Mouse (Mus musculus) mouse embryonic stem cell (cell line): ENCODE measurements around the gene Id2.

Experiments
- in situ Hi-C, 2 experiments: fragments of 300-500 bp; cut with MboI; formaldehyde crosslinking; loops; 1 replicate in 1 of 2; 3 replicates in 1 of 2; pipeline ENCODE4 v1.14.3; 2019 to 2020; ENCODE audit warnings: low sequenced_read_pairs in 2 of 2, low pct_unique_long_range_greater_than_20kb in 1 of 2, mixed read lengths in 1 of 2; ENCODE audit not compliant: unreplicated experiment in 1 of 2

Gene Id2

DNA sequence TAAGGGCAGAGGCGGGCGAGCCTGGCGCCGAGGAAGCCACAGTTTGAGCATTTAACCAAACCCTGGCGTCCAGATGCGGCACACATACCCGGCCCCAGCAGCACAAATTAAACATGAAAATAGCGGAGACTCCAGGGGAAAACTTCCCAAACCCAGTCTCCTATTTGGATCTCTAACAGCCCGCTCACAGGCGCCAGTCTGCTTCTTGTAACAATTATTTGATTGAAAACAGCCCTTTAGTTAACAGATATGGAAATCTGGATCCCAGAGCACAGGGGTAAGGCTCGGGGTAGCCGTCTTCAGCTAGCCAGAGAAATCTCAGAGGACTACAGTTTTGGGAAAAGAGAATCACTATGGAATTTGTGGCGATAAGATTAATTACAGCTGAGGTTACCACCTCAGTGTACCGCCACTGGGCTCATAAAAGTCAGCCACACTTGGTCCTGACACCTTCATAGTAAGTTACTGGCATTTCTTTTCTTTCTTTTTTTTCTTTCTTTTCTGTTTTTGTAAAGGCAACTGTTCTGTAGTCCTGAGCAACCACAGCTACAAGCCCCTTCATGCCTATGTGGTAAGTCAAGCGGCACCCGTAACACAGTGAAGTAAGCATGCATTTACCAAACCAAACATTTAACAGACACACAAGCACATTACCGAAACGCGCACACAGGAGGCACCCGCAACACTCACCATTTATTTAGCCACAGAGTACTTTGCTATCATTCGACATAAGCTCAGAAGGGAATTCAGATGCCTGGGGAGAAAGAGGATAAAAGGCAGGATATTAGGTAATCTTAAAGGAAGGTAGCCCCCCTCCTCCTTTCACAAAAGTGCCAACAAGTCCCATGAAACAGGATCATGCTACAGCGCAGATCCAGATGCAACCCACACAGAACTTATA is 2.1 kb downstream of the Id2 start:
- in situ Hi-C loops: loop anchor here in 1 of 2 experiments (10.0 to 25.0 kb wide), 2 partner anchors 970 to 1192 kb away; no protein-coding TSS in a partner anchor

- in situ Hi-C loops: loop anchor here in 1 of 2 experiments (10.0 to 25.0 kb wide), 2 partner anchors 971 to 1194 kb away; no protein-coding TSS in a partner anchor
These were observed 3.6 kb downstream of the Id2 start for GRCm38 (mm10) chr12:25093241-25093774.

- in situ Hi-C loops: loop anchor here in 1 of 2 experiments (10.0 to 25.0 kb wide), 2 partner anchors 972 to 1195 kb away; no protein-coding TSS in a partner anchor
These were observed 4.2 kb downstream of the Id2 start for GRCm38 (mm10) chr12:25092751-25093211.

GRCm38 (mm10) chr12:25092027-25092704 is 4.8 kb downstream of the Id2 start:
- in situ Hi-C loops: loop anchor here in 1 of 2 experiments (10.0 to 25.0 kb wide), 2 partner anchors 973 to 1195 kb away; no protein-coding TSS in a partner anchor

GRCm38 (mm10) chr12:25089433-25089832 is 7.5 kb downstream of the Id2 start:
- in situ Hi-C loops: loop anchor here in 1 of 2 experiments (25.0 kb wide), 1 partner anchor 1198 kb away; no protein-coding TSS in a partner anchor

- in situ Hi-C loops: loop anchor here in 1 of 2 experiments (25.0 kb wide), 1 partner anchor 1200 kb away; no protein-coding TSS in a partner anchor
These were observed 10.0 kb downstream of the Id2 start for GRCm38 (mm10) chr12:25086966-25087365.

DNA sequence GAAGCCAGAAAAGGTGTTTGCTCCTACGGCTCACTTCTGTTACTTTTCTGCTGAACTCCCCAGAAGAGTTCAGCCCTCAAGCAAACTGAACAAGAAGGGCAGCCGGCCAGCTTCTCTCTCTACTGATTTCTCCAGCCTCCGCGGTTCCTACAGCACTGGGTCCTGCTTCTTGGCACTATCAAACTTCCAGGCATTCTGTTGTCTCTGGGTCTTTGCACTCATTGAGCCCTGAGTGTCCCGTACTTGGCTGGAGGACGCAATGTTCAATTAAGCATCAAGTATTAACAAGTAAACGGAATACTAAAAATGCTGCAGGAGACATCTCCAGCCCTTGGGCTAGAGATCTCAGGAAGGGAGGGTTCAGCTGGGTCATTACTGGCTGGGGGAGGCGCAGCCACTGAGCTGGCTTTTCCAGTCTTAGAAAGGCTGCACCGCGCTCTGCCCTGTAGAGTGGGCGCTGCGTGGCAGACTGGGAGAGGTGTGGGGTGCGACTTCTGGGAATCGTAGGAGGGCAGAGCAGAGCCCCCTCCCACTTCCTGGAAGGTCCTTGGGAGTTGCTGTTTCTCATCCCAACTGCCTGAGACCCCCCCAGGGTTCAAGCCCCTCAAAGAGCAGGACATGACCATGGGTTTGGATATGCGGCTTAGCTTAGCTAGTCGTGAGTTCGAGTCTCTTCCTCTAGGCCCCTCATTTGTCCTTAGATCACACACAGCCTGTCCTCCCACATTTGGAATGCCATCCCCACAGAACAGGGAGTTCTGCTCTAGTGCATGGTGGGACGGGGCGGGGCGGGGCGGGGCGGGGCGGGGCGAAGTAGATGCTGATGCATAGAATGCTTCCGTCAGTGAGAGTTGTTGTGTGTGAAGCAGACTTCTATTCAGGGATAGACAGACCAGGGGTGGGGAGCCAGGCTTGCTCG is 13.4 kb downstream of the Id2 start:
- in situ Hi-C loops: loop anchor here in 1 of 2 experiments (25.0 kb wide), 1 partner anchor 1204 kb away; no protein-coding TSS in a partner anchor

DNA sequence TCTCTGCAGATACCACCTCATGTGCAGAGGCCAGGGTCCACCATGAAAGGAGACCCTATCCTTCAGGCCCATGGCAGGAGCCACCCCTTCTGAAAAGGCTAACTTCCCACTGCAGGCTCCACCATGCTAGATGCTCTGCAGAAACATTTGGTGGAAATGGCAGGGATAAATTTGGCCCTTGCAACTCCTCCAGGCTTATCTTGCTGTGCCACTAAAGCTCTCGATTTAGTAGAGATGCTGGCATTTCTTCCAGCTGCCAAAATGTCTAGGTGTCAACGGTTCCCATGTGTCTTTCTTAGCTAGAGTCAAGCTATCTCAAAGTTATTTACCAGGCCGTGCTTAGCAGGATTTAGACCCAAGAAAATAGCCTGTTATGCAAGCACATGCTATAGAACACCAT is 22.6 kb downstream of the Id2 start:
- in situ Hi-C loops: no loop called here

DNA sequence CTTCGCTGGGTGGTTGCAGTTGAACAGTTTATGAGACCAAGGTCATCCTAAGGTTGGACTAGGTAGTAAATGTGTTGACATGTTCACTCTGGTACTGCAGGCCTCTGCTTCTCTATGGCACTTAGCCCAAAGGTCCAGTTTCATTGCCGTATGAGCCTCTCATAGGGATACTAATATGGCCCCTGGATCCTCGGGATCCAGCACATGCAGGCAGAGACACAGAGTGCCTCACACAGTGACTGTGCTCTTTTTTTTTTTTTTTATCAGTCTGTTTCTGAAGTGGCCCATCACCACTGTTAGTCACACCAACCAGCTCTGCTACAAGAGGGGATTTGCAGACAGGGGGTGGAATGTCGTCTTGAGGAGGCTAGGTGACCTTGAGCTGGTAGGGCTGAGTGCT is 23.6 kb downstream of the Id2 start:
- in situ Hi-C loops: no loop called here

- in situ Hi-C loops: no loop called here
These were observed 34.7 kb downstream of the Id2 start for GRCm38 (mm10) chr12:25062264-25062663.

DNA sequence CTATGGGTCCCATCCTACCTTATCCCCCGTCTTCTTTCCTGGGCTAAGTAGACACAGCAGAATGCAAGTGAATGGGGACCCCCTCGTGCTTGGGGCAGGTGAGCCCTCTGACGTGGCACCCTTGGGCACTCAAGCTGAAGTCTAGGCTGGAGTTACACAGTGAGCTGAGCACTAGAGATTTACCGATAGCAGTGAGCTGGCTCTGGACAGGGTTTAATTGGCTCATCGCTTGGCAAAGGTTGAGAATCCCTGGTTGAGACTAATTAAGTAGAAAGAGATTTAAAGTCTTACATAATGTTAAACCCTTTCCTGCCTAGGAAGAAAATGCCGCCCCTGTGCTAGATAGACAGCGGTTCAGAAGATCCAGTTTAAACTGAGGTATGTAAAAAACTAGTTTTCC is 36.0 kb downstream of the Id2 start:
- in situ Hi-C loops: no loop called here

- in situ Hi-C loops: no loop called here
These were observed 37.3 kb downstream of the Id2 start for GRCm38 (mm10) chr12:25059487-25060200.

DNA sequence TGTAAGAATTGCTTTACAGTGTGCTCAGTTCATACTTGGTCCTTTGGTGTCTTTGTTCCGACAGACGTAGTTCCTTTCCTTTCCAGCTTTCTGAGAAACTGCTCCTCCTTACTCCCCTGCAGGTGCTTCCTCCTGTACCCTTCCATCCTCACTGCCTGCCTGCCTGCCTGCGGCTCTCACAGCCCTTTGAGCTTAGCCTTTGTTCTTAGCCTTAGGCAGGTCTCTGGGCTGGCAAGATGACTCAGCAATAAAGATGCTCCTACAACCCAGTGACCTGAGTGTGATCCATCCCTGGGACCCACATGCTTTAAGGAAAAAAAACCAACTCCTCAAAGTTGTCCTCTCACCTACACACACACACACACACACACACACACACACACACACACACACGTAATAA is 42.0 kb downstream of the Id2 start:
- in situ Hi-C loops: no loop called here

- in situ Hi-C loops: no loop called here
These were observed 42.4 kb downstream of the Id2 start for GRCm38 (mm10) chr12:25054511-25054910.

- in situ Hi-C loops: no loop called here
These were observed 47.7 kb downstream of the Id2 start for GRCm38 (mm10) chr12:25049253-25049652.

DNA sequence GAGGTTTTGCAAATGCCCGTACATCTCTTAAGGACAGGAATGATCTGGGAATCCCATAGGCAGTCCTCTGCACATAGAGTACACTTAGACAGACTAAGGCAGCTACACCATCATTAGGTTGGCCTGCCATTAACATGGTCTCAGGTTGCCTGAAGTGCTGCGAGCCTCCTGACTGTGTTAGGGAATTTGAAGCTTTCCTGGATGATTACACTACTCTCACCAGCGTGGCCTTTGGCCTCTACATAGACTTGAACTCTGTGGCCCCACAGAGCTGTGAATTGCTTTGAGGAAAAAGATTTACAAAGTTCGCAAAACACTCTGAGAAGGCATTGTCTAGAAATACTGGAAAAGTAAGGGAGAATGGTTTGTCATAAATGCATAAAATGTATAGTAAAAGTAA is 52.4 kb downstream of the Id2 start:
- in situ Hi-C loops: no loop called here

DNA sequence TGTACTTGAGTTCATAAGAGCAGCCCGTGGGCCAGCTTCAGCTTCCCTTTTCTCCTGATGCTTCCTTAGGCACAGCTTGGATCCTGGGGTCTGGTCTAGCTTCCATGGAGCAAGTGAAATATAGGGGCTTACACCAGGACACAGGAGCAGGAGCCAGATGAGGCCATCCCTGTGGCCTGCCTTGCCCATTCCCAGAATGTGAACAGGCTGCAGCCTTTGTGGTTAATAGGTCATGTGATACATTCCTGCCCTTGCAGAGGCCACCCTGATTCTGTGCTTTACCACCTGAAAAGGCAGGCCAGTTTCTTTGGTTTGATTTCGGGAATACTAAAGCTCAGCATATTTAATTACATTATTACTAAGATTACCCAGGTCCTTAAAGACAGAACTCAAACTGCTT is 52.9 kb downstream of the Id2 start:
- in situ Hi-C loops: no loop called here
